Mouse (Mus musculus): ENCODE measurements around the gene Syt1.

GRCm38 (mm10) chr10:108577611-108578010 is 433.2 kb downstream of the Syt1 start:
- TF ChIP-seq CTCF (IDR thresholded peaks at IDR 0.05) (no peak), EP300 (IDR thresholded peaks at IDR 0.05) (no peak)
